Mouse (Mus musculus): ENCODE data around the gene C8g.

GRCm38 (mm10) chr2:25457022-25457896, 44.3 kb downstream of the C8g start:
- TF ChIP-seq POLR2A (IDR thresholded peaks at IDR 0.05; ENCODE audit: borderline replicate concordance, low read depth, low read length) (no peak), CTCF (IDR thresholded peaks at IDR 0.05; ENCODE audit: low read depth, low read length) (no peak)

All from bone marrow macrophage, adult 2 months (primary cell).